10 mouse cellular contexts compared by ENCODE assay signal in the genomic region with DNA sequence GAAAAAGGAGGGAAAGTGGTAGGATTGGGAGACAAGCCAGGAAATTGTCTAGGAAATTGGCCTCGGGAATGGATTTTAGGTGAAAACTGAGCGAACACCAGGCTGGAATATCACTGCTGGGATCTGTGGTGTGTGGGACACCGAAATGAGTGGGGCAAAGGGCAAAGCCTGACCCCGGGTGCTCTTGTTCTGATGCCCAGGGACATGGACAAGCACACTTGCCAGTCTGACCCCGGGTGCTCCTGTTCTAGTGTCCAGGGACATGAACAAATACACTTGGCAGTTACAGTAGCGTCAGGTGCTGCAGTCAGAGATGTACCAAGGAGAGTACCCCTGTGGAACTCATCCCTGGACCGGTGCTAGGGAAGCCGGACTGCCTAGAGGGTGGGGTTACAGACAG.
"Had no signal": no experiment of that assay in that cellular context is flagged by ENCODE, and none has a peak within 500 bp of the region (broad histone marks: within the 10 kb centered on the region; RNA-seq: fewer than 3 reads in every experiment).

No protein-coding gene starts in this region.

- H3K9me3 ChIP-seq: limb, embryonic 10.5 days; midbrain, embryonic 13.5 days had no signal

- H3K9ac ChIP-seq: liver, embryonic 14.5 days; midbrain, embryonic 13.5 days had no signal

- H3K4me2 ChIP-seq: midbrain, embryonic 13.5 days had no signal

- H3K36me3 ChIP-seq: limb, embryonic 10.5 days; midbrain, embryonic 13.5 days had no signal

- H3K4me3 ChIP-seq: left cerebral cortex, adult 2 months; limb, embryonic 10.5 days; midbrain, embryonic 13.5 days had no signal

- DNase-seq: lung, adult 2 months; lung, postnatal 36 days; right cerebral cortex, postnatal 14 days; thymus, postnatal 4 days had no signal

- H3K27me3 ChIP-seq: midbrain, embryonic 13.5 days had no signal

- H3K4me1 ChIP-seq: midbrain, embryonic 13.5 days had no signal

- H3K27ac ChIP-seq: left cerebral cortex, adult 2 months; limb, embryonic 10.5 days; liver, embryonic 14.5 days; midbrain, embryonic 13.5 days; stomach, postnatal 0 days had no signal

- ATAC-seq: lung, postnatal 0 days; midbrain, embryonic 13.5 days had no signal
